Mouse (Mus musculus) spleen, postnatal 4 days (tissue): ENCODE results near the gene 4930407I10Rik.

Experiments
- DNase-seq, 2 experiments: peaks; one replicate each; pipeline ENCODE4 v3.0.0; 2022; ENCODE audit warnings: low spot score in 2 of 2

The 4930407I10Rik gene

GRCm38 (mm10) chr15:82058719-82059201 is at the start of gene 4930407I10Rik:
Gene 4930407I10Rik (plus strand): TSS chr15:82059151.
- no peak for DNase-seq

- DNase-seq, result no peak
Measured at GRCm38 (mm10) chr15:82011947-82012346, 47.0 kb upstream of the 4930407I10Rik start.

GRCm38 (mm10) chr15:82014745-82015391 is 44.1 kb upstream of the 4930407I10Rik start:
- DNase-seq, result no peak

GRCm38 (mm10) chr15:82015392-82016100 is 43.4 kb upstream of the 4930407I10Rik start:
- peak; percentile 25 to 69 for DNase-seq

GRCm38 (mm10) chr15:82016101-82016808 is 42.7 kb upstream of the 4930407I10Rik start:
- peak; percentile 100 for DNase-seq

- no peak for DNase-seq
Measured at GRCm38 (mm10) chr15:82016830-82017229, 42.1 kb upstream of the 4930407I10Rik start.

- no peak for DNase-seq
Measured at GRCm38 (mm10) chr15:82017461-82017860, 41.5 kb upstream of the 4930407I10Rik start.

- no peak for DNase-seq
Measured at GRCm38 (mm10) chr15:82019288-82019687, 39.7 kb upstream of the 4930407I10Rik start.

- no peak for DNase-seq
Measured at GRCm38 (mm10) chr15:82022535-82023088, 36.3 kb upstream of the 4930407I10Rik start.

- no peak for DNase-seq
Measured at GRCm38 (mm10) chr15:82023965-82024635, 34.9 kb upstream of the 4930407I10Rik start.

GRCm38 (mm10) chr15:82027276-82027675 is 31.7 kb upstream of the 4930407I10Rik start:
- no peak for DNase-seq

- peak in 1 of 2 experiments; percentile 24 for DNase-seq
Measured at GRCm38 (mm10) chr15:82027726-82028125, 31.2 kb upstream of the 4930407I10Rik start.

GRCm38 (mm10) chr15:82032386-82032785 is 26.6 kb upstream of the 4930407I10Rik start:
- DNase-seq, result no peak

GRCm38 (mm10) chr15:82033762-82034161 is 25.2 kb upstream of the 4930407I10Rik start, which contains the start of gene Desi1:
Gene Desi1 (minus strand): TSS chr15:82033862.
- no peak for DNase-seq

- DNase-seq, result peak in 1 of 2 experiments; percentile 28
Measured at GRCm38 (mm10) chr15:82035904-82036689, 22.9 kb upstream of the 4930407I10Rik start.

- peak in 1 of 2 experiments; percentile 48 for DNase-seq
Measured at GRCm38 (mm10) chr15:82040650-82041049, 18.3 kb upstream of the 4930407I10Rik start.

- DNase-seq, result peak in 1 of 2 experiments; percentile 36
Measured at GRCm38 (mm10) chr15:82044166-82044784, 14.7 kb upstream of the 4930407I10Rik start.

- DNase-seq, result no peak
Measured at GRCm38 (mm10) chr15:82046246-82046891, 12.6 kb upstream of the 4930407I10Rik start.

- peak; percentile 89 to 95 for DNase-seq
Measured at GRCm38 (mm10) chr15:82047080-82047883, 11.7 kb upstream of the 4930407I10Rik start, which contains the start of gene Snu13. Gene Snu13 (minus strand): TSS chr15:82047598.
